Mouse (Mus musculus) testis, adult 2 months (tissue): Measurements from ENCODE around the gene Inpp5k.

ENCODE experiments used
- CTCF ChIP-seq: fragments of 200-500 bp; IDR thresholded peaks from 2 replicates; pipeline ENCODE4 v1.5.1; 2012; ENCODE audit warnings: low read depth, mild to moderate bottlenecking, inconsistent platforms, low read length, moderate library complexity; ENCODE audit not compliant: control insufficient read depth, insufficient read depth, insufficient replicate concordance
- POLR2A ChIP-seq: fragments of 200-500 bp; IDR thresholded peaks from 2 replicates; pipeline ENCODE4 v1.6.1; 2012; ENCODE audit warnings: low read depth, mild to moderate bottlenecking, inconsistent platforms, low read length, moderate library complexity; ENCODE audit not compliant: control insufficient read depth

GRCm38 (mm10) chr11:75585978-75586377 is 44.8 kb upstream of the Inpp5k start:
- TF ChIP-seq POLR2A = no peak
- TF ChIP-seq CTCF = no peak
